8 mouse cellular contexts compared by ENCODE assay signal in genomic region chr3:50902933-50903332, GRCm38 (mm10).
DNase-seq lines count a peak whose midpoint lies in the region; ATAC-seq and TF ChIP-seq lines count a peak whose summit lies in the region.

No protein-coding gene starts in this region.

- H3K9me3 ChIP-seq in forebrain, postnatal 0 days (ENCODE audit: low read length), result no peaks in the 10 kb centered on the region
- no peaks in the 10 kb centered on the region for H3K9me3 ChIP-seq in forebrain, embryonic 15.5 days
- no peaks in the 10 kb centered on the region for H3K9me3 ChIP-seq in lung, postnatal 0 days (ENCODE audit: low read length)

- no peak for TF ChIP-seq CTCF in forebrain, postnatal 0 days (IDR thresholded peaks at IDR 0.05; ENCODE audit: low read depth)
- no peak for TF ChIP-seq CTCF in lung, postnatal 0 days (IDR thresholded peaks at IDR 0.05)

- H3K27ac ChIP-seq in forebrain, postnatal 0 days (ENCODE audit: low read depth, low read length), result 0 out of 2 replicates have a peak overlapping the region, but pooled peaks have one; percentile 30
- no peak overlapping the region for H3K27ac ChIP-seq in forebrain, embryonic 15.5 days (replicated peaks)
- no peak overlapping the region for H3K27ac ChIP-seq in lung, postnatal 0 days (ENCODE audit: low read length)

- H3K4me3 ChIP-seq in forebrain, postnatal 0 days (ENCODE audit: low read depth, low read length), result no peak overlapping the region
- no peak overlapping the region for H3K4me3 ChIP-seq in forebrain, embryonic 15.5 days
- no peak overlapping the region for H3K4me3 ChIP-seq in lung, postnatal 0 days (ENCODE audit: low read depth, low read length)

- 0 out of 2 replicates have a peak, but pooled peaks have one; percentile 23 for ATAC-seq in forebrain, postnatal 0 days
- ATAC-seq in forebrain, embryonic 15.5 days (replicated peaks), result no peak
- ATAC-seq in lung, postnatal 0 days, result no peak

- H3K9ac ChIP-seq in forebrain, postnatal 0 days, result no peak overlapping the region
- no peak overlapping the region for H3K9ac ChIP-seq in forebrain, embryonic 15.5 days (replicated peaks)
- no peak overlapping the region for H3K9ac ChIP-seq in lung, postnatal 0 days (replicated peaks; ENCODE audit: low read depth)

- H3K27me3 ChIP-seq in forebrain, postnatal 0 days (ENCODE audit: insufficient read depth, low read length), result no peaks in the 10 kb centered on the region
- H3K27me3 ChIP-seq in forebrain, embryonic 15.5 days, result no peaks in the 10 kb centered on the region
- H3K27me3 ChIP-seq in lung, postnatal 0 days (replicated peaks; ENCODE audit: insufficient read depth, low read length), result no peaks in the 10 kb centered on the region

- peak; percentile 74 for DNase-seq in forebrain, postnatal 0 days
- peak; percentile 46 for DNase-seq in retina, postnatal 1 day
- DNase-seq in retina, embryonic 14.5 days (ENCODE audit: low spot score), result no peak
- DNase-seq in left cerebral cortex, adult 18-20 months (ENCODE audit: low spot score in 2 of 2), result peak; percentile 56 to 71
- DNase-seq in thymus, postnatal 25 days, result peak; percentile 62
- DNase-seq in lung, postnatal 0 days (ENCODE audit: low spot score), result no peak
- no peak for DNase-seq in ovary, postnatal 36 days (ENCODE audit: low spot score)

- TF ChIP-seq EP300 in lung, postnatal 0 days (IDR thresholded peaks at IDR 0.05), result no peak

- H3K4me1 ChIP-seq in forebrain, postnatal 0 days (ENCODE audit: insufficient read depth), result peaks cover 17% of the 10 kb centered on the region; the same call in 1 of the 2 replicates
- H3K4me1 ChIP-seq in forebrain, embryonic 15.5 days, result peaks cover 22% of the 10 kb centered on the region
- H3K4me1 ChIP-seq in lung, postnatal 0 days (ENCODE audit: insufficient read depth, low read depth, low read length), result no peaks in the 10 kb centered on the region; the same call in 1 of the 2 replicates

- H3K4me2 ChIP-seq in forebrain, postnatal 0 days (ENCODE audit: low read depth), result no peak overlapping the region
- no peak overlapping the region for H3K4me2 ChIP-seq in forebrain, embryonic 15.5 days (replicated peaks)
- no peak overlapping the region for H3K4me2 ChIP-seq in lung, postnatal 0 days (replicated peaks; ENCODE audit: low read depth, low read length)

- WGBS in forebrain, postnatal 0 days, result 25% methylated on average over 7 of the region's 7 CpGs
- WGBS in forebrain, embryonic 15.5 days, result 41% methylated on average over 7 of the region's 7 CpGs
- 46% methylated on average over 7 of the region's 7 CpGs for WGBS in lung, postnatal 0 days

- H3K36me3 ChIP-seq in forebrain, postnatal 0 days (ENCODE audit: insufficient read depth), result no peaks in the 10 kb centered on the region
- no peaks in the 10 kb centered on the region for H3K36me3 ChIP-seq in forebrain, embryonic 15.5 days
- no peaks in the 10 kb centered on the region for H3K36me3 ChIP-seq in lung, postnatal 0 days (ENCODE audit: insufficient read depth, low read length)

Comparison
In these comparisons a context has a peak if more than half of its experiments do, and no peak if none do; other contexts are left out.
1. DNase-seq: peak in forebrain, postnatal 0 days (single experiment), retina, postnatal 1 day (single experiment), left cerebral cortex, adult 18-20 months (2 of 2) and thymus, postnatal 25 days (single experiment); none in retina, embryonic 14.5 days (single experiment), lung, postnatal 0 days (single experiment) and ovary, postnatal 36 days (single experiment).